Mouse (Mus musculus): ENCODE results near the gene Gm5741. TPM values are rescaled to one million over a fixed set of nuclear protein-coding genes. Genes with fewer than 3 reads are reported as not detected.

Gm5741 gene
- polyA plus RNA-seq, 1 experiment: not detected

- H3ac ChIP-seq (ENCODE audit: control insufficient read depth, insufficient read length, low read depth): no peak overlapping the region
- no peak for TF ChIP-seq MYOG (IDR thresholded peaks at IDR 0.05; ENCODE audit: control insufficient read depth, extremely low read depth, insufficient read length)
- no peak for TF ChIP-seq FOSL1 (IDR thresholded peaks at IDR 0.05; ENCODE audit: insufficient read depth, low read length, poor library complexity, severe bottlenecking)
- TF ChIP-seq USF1 (IDR thresholded peaks at IDR 0.05; ENCODE audit: low read depth): no peak
- TF ChIP-seq MYOD1 (IDR thresholded peaks at IDR 0.05; ENCODE audit: control insufficient read depth, insufficient read length, low read depth): no peak
- no peak for TF ChIP-seq CEBPB (IDR thresholded peaks at IDR 0.05; ENCODE audit: low read depth)
- TF ChIP-seq CTCF (IDR thresholded peaks at IDR 0.05; ENCODE audit: control insufficient read depth, insufficient read depth, insufficient read length): no peak
- TF ChIP-seq MAX (IDR thresholded peaks at IDR 0.05): no peak
- no peaks in the 10 kb centered on the region for H3K79me2 ChIP-seq (ENCODE audit: control insufficient read depth, insufficient read depth)
- no peaks in the 10 kb centered on the region for H3K27me3 ChIP-seq (ENCODE audit: control insufficient read depth, insufficient read depth, insufficient read length)
- no peaks in the 10 kb centered on the region for H3K79me3 ChIP-seq (ENCODE audit: low read depth)
- peaks cover 16% of the 10 kb centered on the region for H3K36me3 ChIP-seq (ENCODE audit: control insufficient read depth, insufficient read depth)
- H3K4me3 ChIP-seq (ENCODE audit: insufficient read depth, poor library complexity, severe bottlenecking): no peak overlapping the region
Measured at GRCm38 (mm10) chr8:85096196-85096595, 28.4 kb upstream of the Gm5741 start.

GRCm38 (mm10) chr8:85095566-85095965, 27.8 kb upstream of the Gm5741 start:
- Histone ChIP-seq H3K27me3 (ENCODE audit: control insufficient read depth, insufficient read depth, insufficient read length) (no peaks in the 10 kb centered on the region), H3K79me3 (ENCODE audit: low read depth) (no peaks in the 10 kb centered on the region), H3K4me3 (ENCODE audit: insufficient read depth, poor library complexity, severe bottlenecking) (no peak overlapping the region), H3K79me2 (ENCODE audit: control insufficient read depth, insufficient read depth) (no peaks in the 10 kb centered on the region), H3ac (ENCODE audit: control insufficient read depth, insufficient read length, low read depth) (no peak overlapping the region), H3K36me3 (ENCODE audit: control insufficient read depth, insufficient read depth) (peaks cover 16% of the 10 kb centered on the region)
- TF ChIP-seq USF1 (IDR thresholded peaks at IDR 0.05; ENCODE audit: low read depth) (no peak), CEBPB (IDR thresholded peaks at IDR 0.05; ENCODE audit: low read depth) (no peak), MYOD1 (IDR thresholded peaks at IDR 0.05; ENCODE audit: control insufficient read depth, insufficient read length, low read depth) (no peak), CTCF (IDR thresholded peaks at IDR 0.05; ENCODE audit: control insufficient read depth, insufficient read depth, insufficient read length) (no peak), MYOG (IDR thresholded peaks at IDR 0.05; ENCODE audit: control insufficient read depth, extremely low read depth, insufficient read length) (no peak), FOSL1 (IDR thresholded peaks at IDR 0.05; ENCODE audit: insufficient read depth, low read length, poor library complexity, severe bottlenecking) (no peak)

GRCm38 (mm10) chr8:85095051-85095450, 27.3 kb upstream of the Gm5741 start:
- Histone ChIP-seq H3ac (ENCODE audit: control insufficient read depth, insufficient read length, low read depth) (no peak overlapping the region), H3K36me3 (ENCODE audit: control insufficient read depth, insufficient read depth) (peaks cover 16% of the 10 kb centered on the region), H3K79me3 (ENCODE audit: low read depth) (no peaks in the 10 kb centered on the region), H3K27me3 (ENCODE audit: control insufficient read depth, insufficient read depth, insufficient read length) (no peaks in the 10 kb centered on the region), H3K79me2 (ENCODE audit: control insufficient read depth, insufficient read depth) (no peaks in the 10 kb centered on the region), H3K4me3 (ENCODE audit: insufficient read depth, poor library complexity, severe bottlenecking) (no peak overlapping the region)
- TF ChIP-seq CEBPB (IDR thresholded peaks at IDR 0.05; ENCODE audit: low read depth) (no peak), CTCF (IDR thresholded peaks at IDR 0.05; ENCODE audit: control insufficient read depth, insufficient read depth, insufficient read length) (no peak), MYOG (IDR thresholded peaks at IDR 0.05; ENCODE audit: control insufficient read depth, extremely low read depth, insufficient read length) (no peak), USF1 (IDR thresholded peaks at IDR 0.05; ENCODE audit: low read depth) (no peak), FOSL1 (IDR thresholded peaks at IDR 0.05; ENCODE audit: insufficient read depth, low read length, poor library complexity, severe bottlenecking) (no peak), MAX (IDR thresholded peaks at IDR 0.05) (no peak), MYOD1 (IDR thresholded peaks at IDR 0.05; ENCODE audit: control insufficient read depth, insufficient read length, low read depth) (no peak)

GRCm38 (mm10) chr8:85091526-85092090, 23.8 kb upstream of the Gm5741 start:
- Histone ChIP-seq H3K79me2 (ENCODE audit: control insufficient read depth, insufficient read depth) (no peaks in the 10 kb centered on the region), H3K27me3 (ENCODE audit: control insufficient read depth, insufficient read depth, insufficient read length) (no peaks in the 10 kb centered on the region), H3ac (ENCODE audit: control insufficient read depth, insufficient read length, low read depth) (no peak overlapping the region), H3K36me3 (ENCODE audit: control insufficient read depth, insufficient read depth) (peaks cover 21% of the 10 kb centered on the region), H3K79me3 (ENCODE audit: low read depth) (no peaks in the 10 kb centered on the region), H3K4me3 (ENCODE audit: insufficient read depth, poor library complexity, severe bottlenecking) (no peak overlapping the region)
- no peak for TF ChIP-seq USF1 (IDR thresholded peaks at IDR 0.05; ENCODE audit: low read depth)
- no peak for TF ChIP-seq MYOD1 (IDR thresholded peaks at IDR 0.05; ENCODE audit: control insufficient read depth, insufficient read length, low read depth)
- TF ChIP-seq FOSL1 (IDR thresholded peaks at IDR 0.05; ENCODE audit: insufficient read depth, low read length, poor library complexity, severe bottlenecking): no peak
- no peak for TF ChIP-seq CTCF (IDR thresholded peaks at IDR 0.05; ENCODE audit: control insufficient read depth, insufficient read depth, insufficient read length)
- no peak for TF ChIP-seq CEBPB (IDR thresholded peaks at IDR 0.05; ENCODE audit: low read depth)
- TF ChIP-seq MAX (IDR thresholded peaks at IDR 0.05): no peak
- TF ChIP-seq MYOG (IDR thresholded peaks at IDR 0.05; ENCODE audit: control insufficient read depth, extremely low read depth, insufficient read length): no peak

- no peak overlapping the region for H3K4me3 ChIP-seq (ENCODE audit: insufficient read depth, poor library complexity, severe bottlenecking)
- no peak overlapping the region for H3ac ChIP-seq (ENCODE audit: control insufficient read depth, insufficient read length, low read depth)
- H3K79me2 ChIP-seq (ENCODE audit: control insufficient read depth, insufficient read depth): no peaks in the 10 kb centered on the region
- H3K27me3 ChIP-seq (ENCODE audit: control insufficient read depth, insufficient read depth, insufficient read length): no peaks in the 10 kb centered on the region
- TF ChIP-seq CEBPB (IDR thresholded peaks at IDR 0.05; ENCODE audit: low read depth) (no peak), CTCF (IDR thresholded peaks at IDR 0.05; ENCODE audit: control insufficient read depth, insufficient read depth, insufficient read length) (no peak), MYOD1 (IDR thresholded peaks at IDR 0.05; ENCODE audit: control insufficient read depth, insufficient read length, low read depth) (no peak), FOSL1 (IDR thresholded peaks at IDR 0.05; ENCODE audit: insufficient read depth, low read length, poor library complexity, severe bottlenecking) (no peak), MAX (IDR thresholded peaks at IDR 0.05) (no peak), MYOG (IDR thresholded peaks at IDR 0.05; ENCODE audit: control insufficient read depth, extremely low read depth, insufficient read length) (no peak), USF1 (IDR thresholded peaks at IDR 0.05; ENCODE audit: low read depth) (no peak)
- peaks cover 19% of the 10 kb centered on the region for H3K36me3 ChIP-seq (ENCODE audit: control insufficient read depth, insufficient read depth)
- no peaks in the 10 kb centered on the region for H3K79me3 ChIP-seq (ENCODE audit: low read depth)
Measured at GRCm38 (mm10) chr8:85090856-85091255, 23.1 kb upstream of the Gm5741 start.

Measured in C2C12 (cell line).